Mouse (Mus musculus) megakaryocyte, embryonic 14.5 days (primary cell): Measurements from ENCODE around the gene Lfng.

Experiments
- FLI1 ChIP-seq: IDR thresholded peaks from 2 replicates; pipeline ENCODE4 v1.6.1; 2012; ENCODE audit warnings: low read length, inconsistent platforms, mixed read lengths
- GATA1 ChIP-seq: IDR thresholded peaks from 3 replicates; pipeline ENCODE4 v1.6.1; 2012; ENCODE audit warnings: mixed read lengths, low read length, inconsistent platforms, borderline replicate concordance

GRCm38 (mm10) chr5:140614141-140614540, 7.0 kb downstream of the Lfng start:
- TF ChIP-seq GATA1: no peak
- no peak for TF ChIP-seq FLI1
